Mouse (Mus musculus) brown adipose tissue, adult 24 weeks (tissue): Measurements from ENCODE around the gene Vwa7. TPM values are rescaled to one million over a fixed set of nuclear protein-coding genes. Genes with fewer than 3 reads are reported as not detected.

Experiments used
- H3K27ac ChIP-seq: fragments of 200-500 bp; replicated peaks from 2 replicates; pipeline ENCODE4 v1.5.1; 2012; ENCODE audit warnings: low read depth, mild to moderate bottlenecking, low read length
- H3K4me1 ChIP-seq: fragments of 200-500 bp; 2 replicates; pipeline ENCODE4 v1.6.1; 2012; ENCODE audit warnings: low read length, mixed read lengths; ENCODE audit not compliant: control insufficient read depth, insufficient read depth, insufficient read length
- H3K4me3 ChIP-seq: fragments of 200-500 bp; 2 replicates; pipeline ENCODE4 v1.5.1; 2012; ENCODE audit warnings: low read depth, mild to moderate bottlenecking, low read length, moderate library complexity; ENCODE audit not compliant: insufficient read depth
- polyA plus RNA-seq: library from polyadenylated mRNA; stranded (reverse); fragments of >200 nt; gene quantifications from 2 replicates; pipeline ENCODE4 v1.2.4, GENCODE M21; 2012; ENCODE audit not compliant: missing spikeins, insufficient read depth, insufficient read length

The Vwa7 gene
- polyA plus RNA-seq, 1 experiment: not detected

DNA sequence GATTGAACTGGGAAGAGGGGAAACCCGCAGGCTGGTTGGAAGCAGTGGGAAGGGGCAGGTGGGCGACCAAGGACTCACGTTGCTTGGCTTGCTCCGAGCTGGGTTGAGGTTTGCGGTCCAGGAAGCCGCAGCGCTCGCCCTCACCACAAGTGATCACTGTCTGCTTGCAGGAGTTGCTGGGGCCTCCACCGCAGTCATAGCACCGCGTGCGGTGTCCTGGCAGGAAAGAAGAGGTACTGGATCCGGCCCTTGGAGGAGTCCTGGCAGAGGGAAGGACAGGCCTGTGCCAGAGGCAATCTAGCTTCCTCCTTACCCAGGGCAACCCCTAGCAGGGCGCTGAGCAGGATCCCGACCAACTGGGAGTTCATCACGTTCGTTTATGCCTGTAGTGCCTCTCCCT lies 57.7 kb downstream of the Vwa7 start:
- no peaks in the 10 kb centered on the region for H3K4me1 ChIP-seq
- H3K4me3 ChIP-seq: no peak overlapping the region
- no peak overlapping the region for H3K27ac ChIP-seq

Other genes starting within 250 kb of the Vwa7 start
- not detected in 2 replicates for gene Cyp21a1, start 212.0 kb upstream of the Vwa7 start, polyA plus RNA-seq
- gene Stk19, start 179.6 kb upstream of the Vwa7 start, polyA plus RNA-seq: 18.5 and 20.3 TPM in 2 replicates
- gene Dxo, start 179.6 kb upstream of the Vwa7 start, polyA plus RNA-seq: 15.3 and 17.2 TPM in 2 replicates
- gene Skiv2l, start 166.4 kb upstream of the Vwa7 start, polyA plus RNA-seq: 15.1 and 24.6 TPM in 2 replicates
- gene Nelfe, start 166.2 kb upstream of the Vwa7 start, polyA plus RNA-seq: 25.0 and 41.5 TPM in 2 replicates
- 29.3 and 35.1 TPM in 2 replicates for gene Cfb, start 154.1 kb upstream of the Vwa7 start, polyA plus RNA-seq
- 3.0 and 3.3 TPM in 2 replicates for gene Zbtb12, start 137.1 kb upstream of the Vwa7 start, polyA plus RNA-seq
- not detected in 2 replicates for gene Gm20547, start 134.5 kb upstream of the Vwa7 start, polyA plus RNA-seq
- gene C2, start 118.3 kb upstream of the Vwa7 start, polyA plus RNA-seq: 6.0 and 12.4 TPM in 2 replicates
- gene Ehmt2, start 118.1 kb upstream of the Vwa7 start, polyA plus RNA-seq: 27.4 and 30.6 TPM in 2 replicates
- gene Slc44a4, start 102.1 kb upstream of the Vwa7 start, polyA plus RNA-seq: not detected in 2 replicates
- 9.1 and 10.2 TPM in 2 replicates for gene Neu1, start 85.3 kb upstream of the Vwa7 start, polyA plus RNA-seq
- gene Hspa1b, start 57.3 kb upstream of the Vwa7 start, polyA plus RNA-seq: 5.2 and 26.8 TPM in 2 replicates
- not detected in 2 replicates for gene Gm20481, start 46.7 kb upstream of the Vwa7 start, polyA plus RNA-seq
- 6.3 and 18.9 TPM in 2 replicates for gene Hspa1a, start 44.4 kb upstream of the Vwa7 start, polyA plus RNA-seq
- gene Hspa1l, start 43.9 kb upstream of the Vwa7 start, polyA plus RNA-seq: 0.48 and 0.71 TPM in 2 replicates
- 22.4 and 29.8 TPM in 2 replicates for gene Lsm2, start 34.7 kb upstream of the Vwa7 start, polyA plus RNA-seq
- gene Vars, start 15.6 kb upstream of the Vwa7 start, polyA plus RNA-seq: 12.7 and 14.2 TPM in 2 replicates
- gene Sapcd1, start 11.4 kb downstream of the Vwa7 start, polyA plus RNA-seq: not detected in 2 replicates
- not detected in 2 replicates for gene Msh5, start 30.2 kb downstream of the Vwa7 start, polyA plus RNA-seq
- gene Clic1, start 33.4 kb downstream of the Vwa7 start, polyA plus RNA-seq: 13.6 and 16.8 TPM in 2 replicates
- gene Ddah2, start 42.5 kb downstream of the Vwa7 start, polyA plus RNA-seq: 9.4 and 11.6 TPM in 2 replicates
- not detected in 2 replicates for gene Ly6g6c, start 48.8 kb downstream of the Vwa7 start, polyA plus RNA-seq
- not detected in 2 replicates for gene Mpig6b, start 49.6 kb downstream of the Vwa7 start, polyA plus RNA-seq
- gene Ly6g6e, start 60.3 kb downstream of the Vwa7 start, polyA plus RNA-seq: not detected in 2 replicates
- 3.0 TPM in 1 of 2 replicates, not detected in the other for gene Ly6g6d, start 61.5 kb downstream of the Vwa7 start, polyA plus RNA-seq
- gene Ly6g6f, start 69.0 kb downstream of the Vwa7 start, polyA plus RNA-seq: not detected in 2 replicates
- gene Abhd16a, start 72.7 kb downstream of the Vwa7 start, polyA plus RNA-seq: 43.3 and 44.8 TPM in 2 replicates
- gene Ly6g5c, start 91.7 kb downstream of the Vwa7 start, polyA plus RNA-seq: not detected in 2 replicates
- not detected in 2 replicates for gene Ly6g5b, start 98.8 kb downstream of the Vwa7 start, polyA plus RNA-seq
- 7.9 and 12.8 TPM in 2 replicates for gene Gpank1, start 104.9 kb downstream of the Vwa7 start, polyA plus RNA-seq
- gene Csnk2b, start 105.5 kb downstream of the Vwa7 start, polyA plus RNA-seq: 138 and 147 TPM in 2 replicates
- 12.8 and 17.2 TPM in 2 replicates for gene D17H6S53E, start 109.8 kb downstream of the Vwa7 start, polyA plus RNA-seq
- not detected in 2 replicates for gene Apom, start 115.5 kb downstream of the Vwa7 start, polyA plus RNA-seq
- gene Bag6, start 118.6 kb downstream of the Vwa7 start, polyA plus RNA-seq: 119 and 160 TPM in 2 replicates
- 42.9 and 81.7 TPM in 2 replicates for gene Prrc2a, start 148.3 kb downstream of the Vwa7 start, polyA plus RNA-seq
- gene Aif1, start 159.5 kb downstream of the Vwa7 start, polyA plus RNA-seq: 10.5 and 14.3 TPM in 2 replicates
- gene Lst1, start 171.9 kb downstream of the Vwa7 start, polyA plus RNA-seq: 12.2 and 16.4 TPM in 2 replicates
- not detected in 2 replicates for gene Ltb, start 177.9 kb downstream of the Vwa7 start, polyA plus RNA-seq
- gene Tnf, start 185.4 kb downstream of the Vwa7 start, polyA plus RNA-seq: not detected in 2 replicates
- gene Lta, start 188.8 kb downstream of the Vwa7 start, polyA plus RNA-seq: not detected in 2 replicates
- gene Gm16181, start 204.3 kb downstream of the Vwa7 start, polyA plus RNA-seq: not detected in 2 replicates
- 2.7 and 4.0 TPM in 2 replicates for gene Atp6v1g2, start 217.1 kb downstream of the Vwa7 start, polyA plus RNA-seq
- 5.2 and 6.7 TPM in 2 replicates for gene Nfkbil1, start 219.2 kb downstream of the Vwa7 start, polyA plus RNA-seq
- 50.5 and 57.9 TPM in 2 replicates for gene Ddx39b, start 225.2 kb downstream of the Vwa7 start, polyA plus RNA-seq
- 284 and 411 TPM in 2 replicates for gene H2-D1, start 246.2 kb downstream of the Vwa7 start, polyA plus RNA-seq